Mouse (Mus musculus) adrenal gland, postnatal 10 days (tissue): ENCODE measurements at regions not wholly inside any gene's neighbourhood (a gene's known extent, or its start where the extent isn't known, plus 50 kb on each side); places are given as distances from the start of the nearest gene placed in this dataset.
A peak's percentile ranks its signal among the peaks of the same experiment; 100 is the strongest.
"Not testable (repeated sequence)": the region's sequence is repeated elsewhere in the genome, so short reads cannot be mapped to it uniquely, and the experiment has no call there.

Source experiments
- DNase-seq: peaks from one replicate; pipeline ENCODE4 v3.0.0; 2021; ENCODE audit warnings: mixed read lengths

DNA sequence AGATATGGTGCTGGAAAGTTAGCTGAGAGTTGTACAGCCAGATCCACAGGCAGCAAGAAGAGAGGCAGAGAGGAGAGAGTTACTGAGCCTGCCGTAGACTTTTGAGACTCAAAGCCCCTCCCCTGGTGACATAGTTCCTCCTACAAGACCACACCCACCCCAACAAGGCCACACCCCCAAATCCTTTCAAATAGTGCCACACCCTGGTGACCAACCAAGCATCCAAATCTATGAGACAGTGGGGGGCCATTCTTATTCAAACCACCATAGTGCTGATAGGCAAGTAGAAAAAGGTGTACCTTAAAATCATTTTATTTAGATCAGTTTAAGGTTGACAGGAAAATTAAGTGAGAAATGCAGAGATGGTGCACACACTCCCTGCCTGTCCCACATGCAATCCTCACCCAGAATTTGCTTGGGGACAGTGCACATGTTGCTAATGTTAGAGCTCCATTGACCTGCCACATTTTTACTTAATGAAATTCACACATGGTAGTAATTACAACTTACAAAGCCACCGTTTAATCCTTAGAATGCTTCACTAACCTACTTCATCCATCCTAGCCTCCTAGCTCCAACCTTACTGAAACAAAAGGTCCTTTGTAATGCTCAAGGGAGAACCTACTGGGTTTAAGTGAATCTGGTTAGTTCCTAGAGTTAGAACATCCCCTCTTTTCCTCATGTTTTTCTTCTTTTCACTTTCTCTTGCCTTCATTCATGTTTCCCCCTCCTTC is 86.5 kb downstream of the Phlda1 start:
- no peak for DNase-seq

DNA sequence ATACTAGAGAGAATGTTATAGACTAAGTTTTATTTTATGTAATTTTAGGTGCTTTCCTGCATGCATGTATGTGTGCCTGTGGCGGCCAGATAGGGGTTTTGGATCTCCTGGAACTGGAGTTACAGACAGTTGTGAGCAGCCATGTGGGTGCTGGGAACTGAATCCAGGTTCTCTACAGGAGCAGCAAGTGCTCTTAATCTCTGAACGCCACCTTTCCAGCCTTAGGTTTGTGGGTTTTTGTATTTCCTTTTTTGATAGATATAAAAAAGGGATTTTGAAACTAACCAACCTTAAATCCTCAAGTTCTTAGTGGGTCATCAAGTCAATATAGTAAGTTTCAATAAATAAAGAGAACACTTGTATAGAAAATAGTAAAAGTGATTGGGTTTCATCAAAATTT is 87.2 kb downstream of the Phlda1 start:
- DNase-seq, result no peak

DNA sequence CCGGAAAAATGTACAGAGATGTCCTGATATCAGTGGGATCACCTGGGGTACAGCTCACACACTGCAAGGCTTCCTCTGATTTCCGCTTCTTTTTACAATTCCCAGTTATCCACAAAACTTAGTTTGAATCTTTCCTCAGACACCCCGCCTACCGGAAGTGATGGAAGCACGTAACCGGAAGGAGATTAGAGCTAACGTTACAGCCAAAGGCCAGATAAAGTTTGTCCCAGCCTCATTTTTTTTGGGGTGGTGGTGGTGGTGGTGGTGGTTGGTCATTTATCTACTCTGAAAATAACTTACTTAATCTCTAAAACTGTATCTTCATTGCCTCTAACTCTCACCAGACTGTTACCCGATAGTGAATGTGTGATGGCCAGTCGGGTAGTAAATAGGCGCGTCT is 88.1 kb downstream of the Phlda1 start:
- DNase-seq, result no peak

DNA sequence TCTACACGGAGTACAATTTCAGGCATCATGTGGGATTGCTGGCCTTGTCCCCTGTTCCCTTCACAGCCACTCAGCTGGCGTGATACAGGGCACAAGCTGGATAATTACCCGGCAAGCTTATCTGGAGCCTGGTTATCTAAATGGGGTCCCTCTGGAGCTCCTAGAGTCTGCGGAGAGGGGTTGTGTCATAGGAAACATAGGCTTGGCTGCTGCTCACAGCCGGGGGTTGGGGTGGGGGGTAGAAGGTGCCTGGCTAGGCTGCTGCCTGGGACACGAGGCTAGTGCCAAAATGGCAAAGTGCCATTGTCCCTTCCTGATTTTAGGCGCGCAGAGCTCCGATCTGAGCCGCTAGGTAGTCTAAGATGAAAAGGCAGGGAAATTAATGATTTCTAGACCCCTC is 88.6 kb downstream of the Phlda1 start:
- DNase-seq, result peak; percentile 46

DNA sequence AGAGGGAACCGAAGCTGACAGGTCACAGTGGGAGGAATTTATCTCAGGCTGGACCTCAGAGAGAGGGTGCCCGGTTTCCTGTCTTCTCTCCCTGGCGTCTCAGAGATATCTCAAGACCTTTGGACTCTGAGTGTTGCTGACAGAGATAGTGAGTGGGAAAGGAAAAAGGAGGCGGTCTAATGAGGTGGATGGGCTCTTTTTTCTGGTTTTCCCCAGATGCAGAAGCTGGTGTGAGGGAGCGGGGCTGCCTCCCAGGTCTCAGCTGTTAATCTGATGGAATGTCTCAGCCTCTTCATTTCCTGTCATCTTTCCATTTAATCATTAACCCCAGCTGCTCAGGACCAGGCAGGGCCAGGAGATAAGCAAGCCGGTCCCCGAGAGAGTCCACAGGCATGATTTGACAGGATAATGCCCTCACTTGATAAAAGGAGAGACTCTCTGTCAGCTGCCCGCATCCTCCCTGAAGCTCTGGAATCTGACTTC is 89.5 kb downstream of the Phlda1 start:
- no peak for DNase-seq

DNA sequence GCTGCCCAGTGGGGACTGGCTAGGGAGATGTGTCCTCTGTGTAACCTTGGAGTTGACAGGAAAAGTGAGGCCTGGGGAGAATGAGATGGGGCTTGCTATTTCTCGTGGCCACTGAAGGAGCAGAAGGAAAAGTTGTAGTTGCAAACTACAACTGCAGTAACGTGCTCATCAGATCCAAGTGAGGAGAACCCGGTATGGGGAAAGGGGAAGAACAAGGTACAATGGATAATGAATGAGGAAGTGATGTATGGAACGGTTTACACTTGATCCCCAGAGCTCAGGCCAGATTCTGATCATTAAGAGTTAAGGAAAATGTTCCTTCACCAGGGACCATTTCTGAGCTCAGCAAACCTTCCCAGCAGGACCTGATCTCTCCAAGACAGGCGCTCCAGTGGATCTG is 92.6 kb downstream of the Phlda1 start:
- DNase-seq, result no peak

DNA sequence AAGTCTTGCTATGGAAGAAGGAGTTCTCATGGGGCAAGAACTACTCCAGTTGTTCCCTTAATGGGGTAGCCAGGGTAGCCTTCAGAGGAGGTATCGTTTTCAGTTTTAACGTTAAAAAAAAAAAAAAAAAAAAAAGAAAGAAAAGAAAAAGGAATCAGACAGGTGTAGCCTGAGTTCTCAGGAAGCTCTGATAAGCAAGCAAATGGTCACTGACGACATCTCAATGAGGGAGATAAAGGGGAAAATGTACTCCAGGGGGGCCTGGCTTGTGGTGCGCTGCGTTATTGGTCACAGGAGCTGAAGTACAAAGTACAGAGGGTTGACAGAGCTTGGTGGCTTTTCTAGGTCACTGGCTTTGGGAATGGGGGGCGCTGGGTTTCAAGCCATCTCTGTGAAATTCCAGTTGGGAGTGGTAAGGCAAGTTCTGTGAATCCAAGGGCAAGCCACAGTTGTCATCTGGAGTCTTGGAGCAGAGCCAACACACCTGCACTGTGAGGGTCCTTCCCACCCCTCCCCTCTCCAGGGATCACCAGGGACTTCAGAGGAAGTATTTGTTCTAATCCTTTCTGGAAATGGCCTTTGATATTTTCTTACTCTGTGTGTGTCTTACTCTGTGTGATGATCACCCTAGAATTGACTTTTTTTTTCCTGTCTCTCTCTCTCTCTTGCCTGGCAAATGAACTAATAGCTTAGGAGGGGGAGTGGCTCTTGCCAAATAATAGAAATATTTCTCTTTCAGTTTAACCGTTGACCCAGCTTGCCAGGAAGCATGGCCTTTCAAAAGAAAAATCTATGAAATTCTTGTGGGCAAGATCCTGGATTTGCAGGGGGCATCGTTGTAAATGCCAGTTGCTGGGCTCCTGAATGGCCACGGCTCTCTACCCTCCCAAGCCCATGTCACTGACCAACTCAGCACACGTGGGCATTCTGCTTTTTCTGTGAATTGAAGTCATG is 93.5 kb downstream of the Phlda1 start:
- peak; percentile 20 for DNase-seq

DNA sequence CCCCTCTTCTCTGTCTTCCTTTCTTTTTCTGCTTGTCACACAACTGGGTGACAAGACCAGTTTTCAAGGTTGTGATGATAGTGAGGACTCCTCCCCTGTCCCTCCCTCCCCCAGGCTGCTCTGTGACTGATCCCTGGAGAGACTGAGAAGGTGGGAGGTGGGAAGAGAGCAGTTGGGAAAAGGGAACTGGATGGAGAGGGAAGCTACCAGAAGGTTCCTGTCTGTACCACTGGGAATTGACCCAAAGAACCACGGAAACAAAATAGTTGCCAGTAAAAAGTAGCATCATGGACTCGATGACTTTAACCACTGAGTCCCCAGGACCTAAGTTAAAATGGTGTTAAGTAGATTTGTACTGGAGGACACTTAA is 94.2 kb downstream of the Phlda1 start:
- peak; percentile 54 for DNase-seq

DNA sequence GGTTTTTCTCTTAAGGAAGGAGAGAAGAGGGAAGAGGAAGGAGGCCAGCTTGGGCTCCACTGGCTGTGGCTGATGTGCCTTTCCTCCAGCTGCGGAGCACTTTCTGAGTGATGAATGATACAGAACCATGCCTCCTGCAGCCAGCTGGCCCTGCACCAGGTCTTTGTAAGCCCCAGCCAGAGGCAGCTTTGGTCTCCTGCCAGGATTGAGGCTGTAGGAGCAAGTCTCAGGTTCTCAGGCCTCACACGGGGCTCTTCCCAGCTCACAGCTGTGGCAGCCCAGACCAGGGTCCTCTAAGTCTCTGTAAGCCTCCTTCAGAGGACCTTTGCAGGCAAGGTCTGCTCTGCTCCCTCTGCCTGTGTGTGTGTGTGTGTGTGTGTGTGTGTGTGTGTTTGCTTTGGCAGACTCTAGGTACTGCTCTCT is 94.6 kb downstream of the Phlda1 start:
- peak; percentile 94 for DNase-seq

DNA sequence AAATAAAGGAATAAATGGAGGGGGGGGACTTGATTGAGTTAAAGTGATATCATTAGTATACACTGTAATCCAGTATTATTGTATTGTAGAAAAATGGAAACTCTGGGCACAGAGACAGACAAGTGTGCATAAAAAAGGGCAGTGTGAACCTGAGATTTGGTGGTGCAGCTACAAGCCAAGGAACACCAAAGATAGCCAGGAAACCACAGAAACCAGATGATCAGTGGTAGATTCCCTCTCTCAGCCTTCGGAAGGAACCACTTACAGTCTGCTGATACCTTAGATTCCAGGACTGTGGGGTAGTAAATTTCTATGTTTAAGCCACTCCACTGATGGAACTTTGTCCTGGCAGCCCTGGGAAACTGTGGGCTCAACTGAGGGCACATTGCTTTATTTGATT is 97.1 kb downstream of the Phlda1 start:
- DNase-seq, result no peak

DNA sequence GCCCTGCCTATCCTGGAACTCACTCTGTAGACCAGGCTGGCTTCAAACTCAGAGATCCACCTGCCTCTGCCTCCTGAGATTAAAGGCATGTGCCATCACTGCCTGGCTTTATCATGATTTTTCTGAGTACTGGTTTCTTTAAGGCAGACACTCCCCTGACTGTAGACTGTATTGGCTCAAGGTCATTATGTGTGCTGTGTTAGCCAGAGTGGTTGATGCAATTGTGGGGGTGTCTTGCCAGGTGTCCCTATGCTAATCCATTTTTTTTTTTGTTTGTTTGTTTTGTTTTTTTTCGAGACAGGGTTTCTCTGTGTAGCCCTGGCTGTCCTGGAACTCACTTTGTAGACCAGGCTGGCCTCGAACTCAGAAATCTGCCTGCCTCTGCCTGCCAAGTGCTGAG is 101.3 kb downstream of the Phlda1 start:
- not testable (repeated sequence) for DNase-seq

DNA sequence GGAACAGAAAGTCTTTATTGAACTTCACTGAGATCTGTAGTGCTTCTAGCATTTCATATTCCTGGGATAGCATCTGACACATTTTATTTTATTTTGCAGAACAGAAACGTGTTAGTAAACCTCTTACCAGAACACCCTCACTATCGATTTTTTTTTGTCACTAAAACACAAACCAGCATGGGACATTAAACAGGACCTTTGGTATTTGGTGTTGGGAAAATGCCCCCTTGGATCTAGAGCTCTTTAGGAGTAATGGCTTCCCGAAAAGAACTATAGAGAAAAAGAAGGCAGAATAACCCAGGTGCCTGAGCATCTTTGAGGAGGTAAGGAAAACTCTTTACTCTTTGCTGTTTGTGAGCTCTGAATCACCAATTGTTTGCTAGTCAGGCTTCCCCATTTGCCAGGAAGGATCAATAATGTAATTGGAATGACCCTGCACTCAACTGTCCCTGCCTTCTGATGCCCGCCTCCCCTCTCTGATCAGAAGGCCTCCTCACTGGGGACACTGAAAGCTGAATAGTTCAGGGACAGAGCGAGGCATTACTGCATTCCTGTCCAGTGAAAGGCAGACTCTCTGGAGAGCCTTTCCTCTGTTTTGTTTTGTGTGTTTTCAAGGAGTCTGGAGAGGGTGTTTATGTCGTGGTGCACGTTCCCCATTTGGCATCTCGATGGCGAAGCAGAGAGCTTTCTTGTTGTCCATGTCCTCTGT is 102.5 kb downstream of the Phlda1 start:
- DNase-seq, result no peak

DNA sequence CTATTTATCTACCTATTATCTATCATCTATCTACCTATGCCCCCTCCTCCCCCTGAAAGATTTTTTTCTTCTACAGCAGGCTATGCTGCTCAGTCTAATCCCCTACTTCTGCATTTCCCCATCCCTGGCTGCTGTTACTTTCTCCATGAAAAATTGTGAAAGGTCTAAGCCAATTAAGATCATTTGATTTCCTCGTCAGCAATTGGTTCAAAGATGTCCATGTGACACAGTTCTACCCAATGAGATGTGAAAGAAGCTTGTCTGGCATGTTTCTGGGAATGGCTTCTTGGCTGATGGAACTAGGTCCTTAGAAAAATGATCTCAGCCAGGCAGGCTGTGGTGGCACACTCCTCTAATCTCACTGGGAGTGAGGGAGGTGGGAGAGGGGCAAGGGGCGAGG is 103.8 kb downstream of the Phlda1 start:
- no peak for DNase-seq

DNA sequence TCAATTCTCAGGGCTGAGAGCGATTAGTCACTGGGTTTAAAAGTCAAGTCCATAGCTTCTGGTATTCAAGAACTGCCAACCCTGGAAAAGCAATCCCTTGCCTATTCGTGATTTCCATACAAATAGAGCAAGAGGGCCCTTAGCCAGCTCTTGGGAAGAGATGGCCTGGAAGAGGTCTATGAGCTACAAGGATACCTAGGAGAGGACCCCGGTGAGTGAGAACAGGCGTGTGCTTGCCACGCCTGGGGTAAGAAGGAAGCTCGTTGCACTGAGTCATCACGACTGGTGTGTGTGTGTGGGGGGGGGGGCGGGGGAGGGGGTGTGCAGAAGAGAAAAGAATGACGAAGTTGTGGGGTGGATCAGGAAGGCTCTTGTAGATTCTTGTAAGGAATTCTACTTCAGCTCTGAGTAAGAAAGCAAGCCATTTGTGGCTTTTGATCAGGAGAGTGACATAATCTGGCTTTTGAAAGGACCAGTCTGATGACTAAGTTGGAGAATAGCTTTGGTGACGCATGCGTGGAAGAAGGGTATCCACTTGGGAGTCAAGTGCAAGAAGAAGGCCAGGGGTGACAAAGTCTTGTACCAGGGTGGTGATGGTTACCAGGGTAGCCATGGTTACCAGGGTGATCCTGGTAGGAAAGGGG is 113.7 kb downstream of the Phlda1 start:
- DNase-seq, result no peak

DNA sequence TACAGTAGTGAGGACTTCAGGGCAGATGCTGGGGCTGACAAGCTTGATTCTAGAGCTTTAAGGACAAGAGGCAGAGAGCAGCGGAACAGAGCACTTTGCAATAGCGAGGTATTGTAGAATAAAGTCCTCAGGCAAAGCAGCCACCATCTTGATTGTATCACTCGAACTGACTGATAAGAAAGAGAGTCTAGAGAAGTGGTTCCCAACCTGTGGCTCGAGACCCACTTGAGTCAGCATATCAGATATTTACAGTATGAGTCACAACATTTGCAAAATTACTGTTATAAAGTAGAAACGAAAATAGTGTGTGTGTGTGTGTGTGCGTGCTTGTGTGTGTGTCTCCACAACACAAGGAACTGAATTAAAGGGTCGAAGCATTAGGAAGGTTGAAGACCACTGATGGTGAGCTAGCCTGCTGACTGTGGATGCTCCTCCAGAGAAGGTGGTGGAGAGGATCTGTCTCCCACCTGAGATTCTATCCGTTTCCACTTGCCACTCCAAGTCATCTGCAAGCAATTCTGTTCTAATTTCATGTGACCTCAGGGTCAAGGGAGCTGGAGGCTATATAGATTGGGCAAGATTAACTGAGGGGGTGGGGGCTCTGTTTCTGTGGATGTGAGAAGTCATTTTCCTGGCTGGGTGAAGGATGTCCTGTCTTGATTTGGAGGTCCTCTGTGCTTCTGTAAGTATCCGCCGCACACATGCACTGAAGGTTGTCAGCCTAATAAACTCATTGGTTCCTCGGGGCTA is 115.0 kb downstream of the Phlda1 start:
- DNase-seq, result no peak

DNA sequence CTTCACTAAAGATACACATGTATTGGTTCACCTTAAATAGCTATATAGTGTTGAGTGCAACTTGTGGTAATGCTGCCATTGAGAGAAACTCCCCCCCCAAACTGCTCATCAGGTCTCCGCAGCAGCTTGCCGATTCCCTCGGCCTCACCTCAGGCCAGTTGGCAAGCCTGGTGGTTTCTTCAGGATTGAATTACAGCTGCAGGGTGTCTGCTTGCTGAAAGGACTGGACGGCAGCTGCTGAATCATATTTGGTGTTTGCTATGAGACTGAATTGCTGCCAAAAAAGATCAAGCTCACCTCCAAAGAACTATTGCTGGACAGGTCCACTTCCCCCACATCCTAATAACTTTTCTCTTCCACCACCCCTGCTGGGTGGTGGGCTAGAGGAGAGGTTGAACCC is 116.7 kb downstream of the Phlda1 start:
- DNase-seq, result no peak

DNA sequence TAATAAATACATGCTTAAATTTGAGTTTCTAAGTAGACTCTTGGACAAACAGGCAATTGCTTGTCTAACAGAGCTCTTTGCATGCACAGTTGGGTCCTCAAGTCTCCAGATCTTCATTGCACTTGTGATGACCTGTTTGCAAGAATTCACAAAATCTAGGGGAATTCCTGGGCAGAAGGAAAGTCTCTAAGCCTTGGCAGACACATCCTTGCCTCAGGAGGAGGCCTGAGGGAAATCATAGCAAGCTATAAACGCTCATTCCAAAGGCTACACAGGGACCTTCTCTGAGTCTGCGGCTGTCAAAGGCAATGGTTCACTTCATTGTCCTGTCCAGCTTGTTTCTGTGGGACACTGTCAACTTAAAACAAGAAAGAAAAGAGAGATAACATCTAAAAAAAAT is 117.9 kb downstream of the Phlda1 start:
- DNase-seq, result no peak

DNA sequence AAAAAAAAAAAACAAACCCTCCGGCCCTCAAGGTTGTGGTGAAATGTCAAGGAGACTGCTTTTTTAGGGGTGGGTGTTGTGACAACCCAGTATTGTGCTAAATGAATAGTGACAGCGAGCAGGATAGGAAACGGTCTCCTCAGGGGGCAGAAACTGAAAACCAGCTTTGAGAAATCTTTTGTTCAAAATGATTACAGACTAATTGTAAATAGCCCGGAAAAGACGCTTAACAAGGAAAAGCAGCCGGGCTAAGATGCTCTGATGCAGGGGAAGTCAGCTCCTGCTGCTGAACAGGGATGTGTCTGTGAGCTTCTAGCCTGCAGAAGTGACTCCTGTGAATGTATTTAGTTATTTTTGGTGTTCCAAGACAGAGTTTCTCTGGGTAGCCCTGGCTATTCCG is 118.5 kb downstream of the Phlda1 start:
- no peak for DNase-seq

DNA sequence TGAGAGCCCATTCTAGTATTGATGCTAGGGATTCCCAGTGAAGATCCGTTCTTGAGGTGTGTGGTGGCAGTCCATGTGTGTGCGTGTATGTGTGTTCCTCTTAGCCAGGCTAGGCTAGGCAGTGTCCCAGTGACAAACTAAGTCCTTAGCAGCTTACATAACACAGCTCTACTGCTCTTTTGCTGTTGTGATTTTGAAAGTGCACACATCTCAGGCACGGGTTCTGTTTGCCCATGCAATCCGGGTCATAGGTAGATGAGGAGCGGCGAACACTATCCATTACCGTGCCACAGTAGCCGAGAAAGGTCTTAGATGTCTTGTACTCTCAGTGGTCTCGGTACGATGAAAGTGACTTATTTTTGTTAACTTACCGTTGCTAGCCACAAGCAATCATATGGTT is 119.5 kb downstream of the Phlda1 start:
- no peak for DNase-seq

DNA sequence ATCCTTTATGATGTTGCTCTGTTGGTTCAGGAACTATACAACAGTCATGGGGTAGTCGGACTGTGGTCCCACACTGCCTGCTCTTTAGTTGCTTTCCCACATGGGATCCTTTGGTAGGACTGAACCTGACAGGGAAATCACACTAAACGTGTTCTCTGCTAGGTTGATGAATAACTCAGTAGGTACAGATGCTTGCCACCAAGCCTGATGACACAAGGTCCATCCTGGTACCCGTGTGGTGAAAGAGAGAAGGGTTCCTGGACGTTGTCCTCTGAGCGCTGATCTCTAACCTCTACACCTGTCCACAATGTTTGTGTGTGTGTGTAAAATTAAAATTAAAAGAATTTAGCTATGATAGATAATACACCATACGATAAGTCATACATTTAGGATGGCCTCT is 119.9 kb downstream of the Phlda1 start:
- no peak for DNase-seq

DNA sequence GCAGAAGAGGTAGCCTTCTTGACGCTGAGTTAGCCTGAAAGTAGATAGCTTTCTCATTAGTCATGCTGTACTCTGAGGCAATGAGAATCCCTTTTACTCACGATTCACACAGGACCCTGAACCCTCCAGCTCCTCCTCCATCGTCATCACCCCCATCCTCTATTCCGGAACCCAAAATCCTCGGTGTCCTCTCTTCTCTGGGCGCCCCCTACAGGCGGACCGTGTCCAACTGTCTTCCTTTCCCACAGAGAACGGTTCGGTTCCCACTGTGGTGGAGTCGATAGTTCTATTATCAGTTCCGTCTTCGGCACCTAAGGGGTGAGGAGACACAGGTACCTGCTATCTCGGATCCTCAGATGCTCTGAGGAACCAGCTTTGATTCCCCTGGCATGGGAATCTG is 130.2 kb downstream of the Phlda1 start:
- DNase-seq, result no peak
